In genomic region chr9:20651602-20652259, GRCm38 (mm10) we compare ENCODE assay signal across 7 mouse cellular contexts. TPM values are rescaled to one million over a fixed set of nuclear protein-coding genes. Genes with fewer than 3 reads are reported as not detected.
DNase-seq lines count a peak whose midpoint lies in the region; ATAC-seq lines count a peak whose summit lies in the region.

TSS of gene Pin1 (plus strand) at chr9:20652095.

- peak within 1 kb of the TSS; percentile 95 for H3K4me3 ChIP-seq in embryonic facial prominence, embryonic 11.5 days (ENCODE audit: low read depth, low read length)
- peak within 1 kb of the TSS; percentile 97 for H3K4me3 ChIP-seq in limb, embryonic 10.5 days
- H3K4me3 ChIP-seq in midbrain, embryonic 13.5 days (replicated peaks): peak within 1 kb of the TSS; percentile 95

- H3K36me3 ChIP-seq in embryonic facial prominence, embryonic 11.5 days (replicated peaks; ENCODE audit: control insufficient read depth, insufficient read depth, low read depth, low read length): no peaks in the 10 kb centered on the region; the same call in none of the 2 replicates
- H3K36me3 ChIP-seq in limb, embryonic 10.5 days: peaks cover 56% of the 10 kb centered on the region
- peaks cover 53% of the 10 kb centered on the region for H3K36me3 ChIP-seq in midbrain, embryonic 13.5 days

- peak; percentile 98 for DNase-seq in adrenal gland, postnatal 14 days
- DNase-seq in embryonic facial prominence, embryonic 11.5 days (ENCODE audit: low spot score): peak; percentile 99
- DNase-seq in kidney, adult 11 months: peak; percentile 100
- DNase-seq in limb, embryonic 10.5 days (ENCODE audit: low spot score): peak; percentile 95
- DNase-seq in spleen, adult 12 weeks (ENCODE audit: low spot score): peak; percentile 95

- H3K27me3 ChIP-seq in embryonic facial prominence, embryonic 11.5 days (ENCODE audit: control insufficient read depth, insufficient read depth, low read length): no peaks in the 10 kb centered on the region
- no peaks in the 10 kb centered on the region for H3K27me3 ChIP-seq in limb, embryonic 10.5 days (ENCODE audit: low read depth, poor library complexity, severe bottlenecking)
- H3K27me3 ChIP-seq in midbrain, embryonic 13.5 days: no peaks in the 10 kb centered on the region

- under 1% methylated on average over 45 of the region's 45 CpGs for WGBS in embryonic facial prominence, embryonic 11.5 days
- under 1% methylated on average over 45 of the region's 45 CpGs for WGBS in limb, embryonic 10.5 days
- under 1% methylated on average over 45 of the region's 45 CpGs for WGBS in midbrain, embryonic 13.5 days

- no peaks in the 10 kb centered on the region for H3K4me1 ChIP-seq in embryonic facial prominence, embryonic 11.5 days (ENCODE audit: control insufficient read depth, insufficient read depth, low read length)
- H3K4me1 ChIP-seq in limb, embryonic 10.5 days: peaks cover 23% of the 10 kb centered on the region
- peaks cover 35% of the 10 kb centered on the region for H3K4me1 ChIP-seq in midbrain, embryonic 13.5 days (replicated peaks)

- ATAC-seq in embryonic facial prominence, embryonic 11.5 days (replicated peaks; ENCODE audit: insufficient number of reproducible peaks, low FRiP score, low TSS enrichment, low read depth): peak; percentile 100
- ATAC-seq in granulocyte monocyte progenitor cell, adult 5-6 weeks (replicated peaks; ENCODE audit: poor library complexity, severe bottlenecking): peak; percentile 90
- ATAC-seq in midbrain, embryonic 13.5 days: peak; percentile 100

- H3K4me2 ChIP-seq in embryonic facial prominence, embryonic 11.5 days (ENCODE audit: low read depth, low read length): peak within 1 kb of the TSS; percentile 51
- peak within 1 kb of the TSS; percentile 84 for H3K4me2 ChIP-seq in midbrain, embryonic 13.5 days (replicated peaks)

- H3K9me3 ChIP-seq in embryonic facial prominence, embryonic 11.5 days (replicated peaks; ENCODE audit: control insufficient read depth, low read length): no peaks in the 10 kb centered on the region
- H3K9me3 ChIP-seq in limb, embryonic 10.5 days (replicated peaks): no peaks in the 10 kb centered on the region
- H3K9me3 ChIP-seq in midbrain, embryonic 13.5 days: no peaks in the 10 kb centered on the region

- peak within 1 kb of the TSS; percentile 86 for H3K9ac ChIP-seq in embryonic facial prominence, embryonic 11.5 days (replicated peaks; ENCODE audit: low read length)
- peak within 1 kb of the TSS; percentile 91 for H3K9ac ChIP-seq in midbrain, embryonic 13.5 days (replicated peaks)

- no peak within 1 kb of the TSS for H3K27ac ChIP-seq in embryonic facial prominence, embryonic 11.5 days (replicated peaks; ENCODE audit: low read depth, low read length)
- peak within 1 kb of the TSS; percentile 90 for H3K27ac ChIP-seq in limb, embryonic 10.5 days
- peak within 1 kb of the TSS; percentile 61 for H3K27ac ChIP-seq in midbrain, embryonic 13.5 days

RNA-seq across cellular contexts. Expression of gene Pin1, which starts in this region (rescaled TPM):
- 20.1 and 20.2 TPM in 2 replicates for total RNA-seq in adrenal gland, postnatal 14 days (2021)
- polyA plus RNA-seq in embryonic facial prominence, embryonic 11.5 days (2014; fragmentation: Nextera tagmentation; extraction: Ambion mirVana): 59.5 and 62.5 TPM in 2 replicates
- total RNA-seq in granulocyte monocyte progenitor cell, adult 5-6 weeks (2014; fragmentation: Nextera tagmentation): 14.8 and 22.5 TPM in 2 replicates
- total RNA-seq in granulocyte monocyte progenitor cell, adult 5-6 weeks (2017): 16.1 and 22.4 TPM in 2 replicates
- polyA plus RNA-seq in limb, embryonic 10.5 days (2016; fragmentation: Nextera tagmentation; extraction: Ambion mirVana): 82.8 and 93.0 TPM in 2 replicates
- polyA plus RNA-seq in midbrain, embryonic 13.5 days (2015; fragmentation: Nextera tagmentation; extraction: Ambion mirVana): 62.0 and 63.2 TPM in 2 replicates
